Comparison of ENCODE assay signal across 23 mouse cellular contexts in the genomic region with DNA sequence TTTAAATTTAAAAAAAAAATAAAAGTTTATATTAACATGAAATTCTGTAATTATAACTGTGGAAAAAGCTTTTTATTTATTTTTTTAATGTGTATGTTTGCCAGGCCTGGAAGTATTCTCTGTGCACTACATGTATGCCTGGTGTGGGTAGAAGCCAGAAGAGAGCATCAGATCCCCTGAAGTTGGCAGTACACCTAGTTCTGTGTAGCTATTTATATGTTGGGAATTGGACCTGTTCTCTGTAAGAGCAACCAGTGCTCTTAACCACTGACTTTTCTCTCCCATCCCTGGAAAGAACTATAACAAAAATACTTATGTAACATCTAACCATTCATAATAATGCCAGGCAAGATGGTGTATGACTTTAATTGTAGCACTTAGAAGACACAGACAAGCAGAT. TPM values are rescaled to one million over a fixed set of nuclear protein-coding genes. Genes with fewer than 3 reads are reported as not detected.
A peak's percentile ranks its signal among the peaks of the same experiment; 100 is the strongest.
DNase-seq lines count a peak whose midpoint lies in the region; ATAC-seq and TF ChIP-seq lines count a peak whose summit lies in the region.
"Had no signal": no experiment of that assay in that cellular context is flagged by ENCODE, and none has a peak within 500 bp of the region (broad histone marks: within the 10 kb centered on the region; RNA-seq: fewer than 3 reads in every experiment).

No protein-coding gene starts in this region.

- H3K27ac ChIP-seq in gastrocnemius, adult 2 months = peak overlapping the region; percentile 77
- H3K27ac ChIP-seq in heart, adult 2 months = peak overlapping the region; percentile 31
- H3K27ac ChIP-seq in heart, embryonic 11.5 days (ENCODE audit: low read depth, low read length) = no peak overlapping the region
- no peak overlapping the region for H3K27ac ChIP-seq in heart, embryonic 12.5 days (ENCODE audit: poor library complexity, severe bottlenecking)
- H3K27ac ChIP-seq: embryonic facial prominence, embryonic 13.5 days; embryonic facial prominence, embryonic 15.5 days; forebrain, embryonic 10.5 days; forebrain, embryonic 12.5 days had no signal

- no peak overlapping the region for H3K4me3 ChIP-seq in gastrocnemius, adult 2 months
- no peak overlapping the region for H3K4me3 ChIP-seq in heart, adult 2 months
- H3K4me3 ChIP-seq in heart, embryonic 11.5 days (ENCODE audit: low read depth, low read length) = no peak overlapping the region
- H3K4me3 ChIP-seq in heart, embryonic 12.5 days = no peak overlapping the region
- H3K4me3 ChIP-seq: embryonic facial prominence, embryonic 13.5 days; embryonic facial prominence, embryonic 15.5 days; erythroblast, embryonic 14.5 days; forebrain, embryonic 10.5 days; forebrain, embryonic 12.5 days had no signal

- intact Hi-C loops in gastrocnemius, adult 2 months (cut with DNase I) = no loop called here
- intact Hi-C loops in heart, adult 2 months (cut with DNase I) = no loop called here

- no peak for TF ChIP-seq EP300 in heart, adult 2 months (IDR thresholded peaks at IDR 0.05; ENCODE audit: insufficient read depth, low read depth, low read length)

- H3K9me3 ChIP-seq in heart, embryonic 11.5 days (replicated peaks; ENCODE audit: control insufficient read depth, low read length) = no peaks in the 10 kb centered on the region
- H3K9me3 ChIP-seq in heart, embryonic 12.5 days (replicated peaks) = no peaks in the 10 kb centered on the region; the same call in 1 of the 2 replicates
- H3K9me3 ChIP-seq: embryonic facial prominence, embryonic 13.5 days; embryonic facial prominence, embryonic 15.5 days; forebrain, embryonic 10.5 days; forebrain, embryonic 12.5 days had no signal

- H3K36me3 ChIP-seq in heart, adult 2 months (ENCODE audit: control insufficient read depth, insufficient read depth, low read length) = peaks cover 4% of the 10 kb centered on the region; the same call in 1 of the 2 replicates
- peaks cover 5% of the 10 kb centered on the region; the same call in 1 of the 2 replicates for H3K36me3 ChIP-seq in heart, embryonic 11.5 days (ENCODE audit: control insufficient read depth, insufficient read depth, low read length)
- peaks cover 24% of the 10 kb centered on the region for H3K36me3 ChIP-seq in heart, embryonic 12.5 days

- DNase-seq in gastrocnemius, adult 2 months = no peak
- no peak for DNase-seq in gastrocnemius, postnatal 25 days
- peak in 1 of 2 experiments; percentile 18 for DNase-seq in heart, adult 2 months
- DNase-seq in heart, adult 9 months (ENCODE audit: low spot score in 2 of 2) = peak; percentile 37 to 38
- DNase-seq in layer of hippocampus, adult 9-10 months (ENCODE audit: low spot score) = no peak
- DNase-seq: adrenal gland, adult 2 months; adrenal gland, postnatal 10 days; adrenal gland, postnatal 25 days; cerebellum, adult 11 months; cerebellum, adult 18-20 months; cerebellum, adult 8-10 months; cerebellum, adult 9-11 months; cerebellum, postnatal 14 days; cerebellum, postnatal 36 days; embryo, embryonic 11 days had no signal

- H3K4me2 ChIP-seq in heart, embryonic 11.5 days = no peak overlapping the region
- no peak overlapping the region for H3K4me2 ChIP-seq in heart, embryonic 12.5 days
- H3K4me2 ChIP-seq: embryonic facial prominence, embryonic 13.5 days; embryonic facial prominence, embryonic 15.5 days; forebrain, embryonic 12.5 days had no signal

- TF ChIP-seq CTCF in gastrocnemius, adult 2 months (IDR thresholded peaks at IDR 0.05) = no peak
- no peak for TF ChIP-seq CTCF in heart, adult 2 months (IDR thresholded peaks at IDR 0.05)

- H3K27me3 ChIP-seq in heart, adult 2 months (ENCODE audit: control insufficient read depth, insufficient read depth, low read length) = no peaks in the 10 kb centered on the region
- no peaks in the 10 kb centered on the region for H3K27me3 ChIP-seq in heart, embryonic 11.5 days (ENCODE audit: control insufficient read depth, insufficient read depth, low read length)
- no peaks in the 10 kb centered on the region for H3K27me3 ChIP-seq in heart, embryonic 12.5 days (replicated peaks)
- H3K27me3 ChIP-seq: embryonic facial prominence, embryonic 13.5 days; embryonic facial prominence, embryonic 15.5 days; forebrain, embryonic 12.5 days had no signal

- no peaks in the 10 kb centered on the region for H3K79me2 ChIP-seq in heart, adult 2 months (replicated peaks; ENCODE audit: control insufficient read depth, insufficient read depth, low read length)

- no peak for ATAC-seq in heart, embryonic 11.5 days (replicated peaks; ENCODE audit: insufficient number of reproducible peaks, low FRiP score, low TSS enrichment)
- ATAC-seq in heart, embryonic 12.5 days (ENCODE audit: insufficient number of reproducible peaks, low FRiP score) = no peak
- ATAC-seq: forebrain, embryonic 14.5 days had no signal

- no peak for TF ChIP-seq POLR2A in heart, adult 2 months (IDR thresholded peaks at IDR 0.05; ENCODE audit: insufficient read depth, low read depth, low read length)

- no peaks in the 10 kb centered on the region for H3K4me1 ChIP-seq in heart, adult 2 months (ENCODE audit: control insufficient read depth, insufficient read depth, low read length)
- no peaks in the 10 kb centered on the region for H3K4me1 ChIP-seq in heart, embryonic 11.5 days (ENCODE audit: control insufficient read depth, insufficient read depth, low read length)
- H3K4me1 ChIP-seq in heart, embryonic 12.5 days (replicated peaks) = no peaks in the 10 kb centered on the region
- H3K4me1 ChIP-seq: embryonic facial prominence, embryonic 13.5 days; embryonic facial prominence, embryonic 15.5 days; forebrain, embryonic 10.5 days; forebrain, embryonic 12.5 days had no signal

- no peak overlapping the region for H3K9ac ChIP-seq in heart, adult 2 months (ENCODE audit: low read depth, low read length)
- H3K9ac ChIP-seq in heart, embryonic 11.5 days (ENCODE audit: low read depth, low read length) = no peak overlapping the region
- H3K9ac ChIP-seq in heart, embryonic 12.5 days = no peak overlapping the region
- H3K9ac ChIP-seq: embryonic facial prominence, embryonic 13.5 days; embryonic facial prominence, embryonic 15.5 days; forebrain, embryonic 12.5 days had no signal

RNA-seq across cellular contexts. Expression of a gene that starts 21.0 kb away (rescaled TPM):
- 1 to 10 TPM; 1.9 to 2.2 TPM for total RNA-seq in gastrocnemius, adult 2 months (2021)
- 1 to 10 TPM; 1.1 to 1.4 TPM for total RNA-seq in gastrocnemius, postnatal 25 days (2021)
- total RNA-seq in heart, adult 2 months (2021) = 1 to 10 TPM; 2.0 to 2.5 TPM
- 0.55 and 1.0 TPM in 2 replicates for polyA plus RNA-seq in heart, adult 2 months (2012; rRNA removed)
- polyA plus RNA-seq in heart, embryonic 11.5 days (2014; fragmentation: Nextera tagmentation; extraction: Ambion mirVana) = 5.4 and 6.2 TPM in 2 replicates
- polyA plus RNA-seq in heart, embryonic 12.5 days (2016; fragmentation: Nextera tagmentation; extraction: Ambion mirVana) = 5.6 and 5.9 TPM in 2 replicates

RNA-seq across cellular contexts. Expression of a gene that starts 25.6 kb away (rescaled TPM):
- total RNA-seq in gastrocnemius, adult 2 months (2021) = 1 to 10 TPM; 5.7 to 8.0 TPM
- total RNA-seq in gastrocnemius, postnatal 25 days (2021) = 1 to 10 TPM; 3.0 to 6.3 TPM
- total RNA-seq in heart, adult 2 months (2021) = 1 to 10 TPM; 3.5 to 5.9 TPM
- 1.1 and 1.9 TPM in 2 replicates for polyA plus RNA-seq in heart, adult 2 months (2012; rRNA removed)
- polyA plus RNA-seq in heart, embryonic 11.5 days (2014; fragmentation: Nextera tagmentation; extraction: Ambion mirVana) = 1.9 and 2.4 TPM in 2 replicates
- polyA plus RNA-seq in heart, embryonic 12.5 days (2016; fragmentation: Nextera tagmentation; extraction: Ambion mirVana) = 2.6 and 2.9 TPM in 2 replicates

RNA-seq across cellular contexts. Expression of a gene that starts 57.1 kb away (rescaled TPM):
- total RNA-seq in gastrocnemius, adult 2 months (2021) = 1 to 10 TPM; 1.6 to 3.8 TPM
- total RNA-seq in gastrocnemius, postnatal 25 days (2021) = 1 to 10 TPM; 1.8 to 3.1 TPM
- total RNA-seq in heart, adult 2 months (2021) = 1 to 10 TPM; 2.7 to 3.7 TPM
- 1.2 and 3.0 TPM in 2 replicates for polyA plus RNA-seq in heart, adult 2 months (2012; rRNA removed)
- polyA plus RNA-seq in heart, embryonic 11.5 days (2014; fragmentation: Nextera tagmentation; extraction: Ambion mirVana) = 21.3 and 23.6 TPM in 2 replicates
- polyA plus RNA-seq in heart, embryonic 12.5 days (2016; fragmentation: Nextera tagmentation; extraction: Ambion mirVana) = 14.4 and 15.1 TPM in 2 replicates

RNA-seq across cellular contexts. Expression of a gene that starts 59.6 kb away (rescaled TPM):
- 1 to 10 TPM; 9.5 to 9.7 TPM for total RNA-seq in gastrocnemius, adult 2 months (2021)
- 1 to 10 TPM; 5.2 to 5.4 TPM for total RNA-seq in gastrocnemius, postnatal 25 days (2021)
- 1 to 10 TPM; 6.3 to 8.5 TPM for total RNA-seq in heart, adult 2 months (2021)
- 1.5 and 3.7 TPM in 2 replicates for polyA plus RNA-seq in heart, adult 2 months (2012; rRNA removed)
- polyA plus RNA-seq in heart, embryonic 11.5 days (2014; fragmentation: Nextera tagmentation; extraction: Ambion mirVana) = 12.1 and 13.8 TPM in 2 replicates
- 9.7 and 10.1 TPM in 2 replicates for polyA plus RNA-seq in heart, embryonic 12.5 days (2016; fragmentation: Nextera tagmentation; extraction: Ambion mirVana)

Comparison
In these comparisons a context has a peak if more than half of its experiments do, and no peak if none do; other contexts are left out.
1. H3K27ac ChIP-seq: peak in gastrocnemius, adult 2 months (single experiment) and heart, adult 2 months (single experiment); none in heart, embryonic 11.5 days (single experiment) and heart, embryonic 12.5 days (single experiment).
2. DNase-seq: peak in heart, adult 9 months (2 of 2); none in gastrocnemius, adult 2 months (single experiment), gastrocnemius, postnatal 25 days (single experiment) and layer of hippocampus, adult 9-10 months (single experiment).